Mouse (Mus musculus) kidney, adult 2 months (tissue): ENCODE data around the gene Flad1.

Source experiments
- CTCF ChIP-seq: fragments of 200-500 bp; conservative IDR thresholded peaks from 2 replicates; pipeline ENCODE4 v1.5.1; 2011; ENCODE audit warnings: low read depth, mild to moderate bottlenecking, control low read depth, low read length, moderate library complexity, mixed read lengths; ENCODE audit not compliant: insufficient read depth, insufficient read length
- POLR2A ChIP-seq: fragments of 200-500 bp; IDR thresholded peaks from one replicate; pipeline ENCODE4 v1.6.1; 2011; ENCODE audit warnings: low read depth, low read length, control low read depth

GRCm38 (mm10) chr3:89455786-89456285 lies 44.2 kb upstream of the Flad1 start:
- TF ChIP-seq CTCF (no peak), POLR2A (no peak)
